ENCODE assay signal across 30 mouse cellular contexts in genomic region chr14:31613671-31614070, GRCm38 (mm10). TPM values are rescaled to one million over a fixed set of nuclear protein-coding genes. Genes with fewer than 3 reads are reported as not detected.
DNase-seq lines count a peak whose midpoint lies in the region; ATAC-seq and TF ChIP-seq lines count a peak whose summit lies in the region.
"Had no signal": no experiment of that assay in that cellular context is flagged by ENCODE, and none has a peak within 500 bp of the region (broad histone marks: within the 10 kb centered on the region; RNA-seq: fewer than 3 reads in every experiment).

No protein-coding gene starts in this region.

- H3K27ac ChIP-seq in layer of hippocampus, adult 2 months, result no peak overlapping the region
- H3K27ac ChIP-seq: forebrain, embryonic 12.5 days; forebrain, embryonic 15.5 days; gastrocnemius, adult 2 months; heart, embryonic 15.5 days; hindbrain, embryonic 10.5 days; hindbrain, embryonic 13.5 days; intestine, embryonic 15.5 days had no signal

- ATAC-seq in megakaryocyte progenitor cell, adult 5-6 weeks (replicated peaks; ENCODE audit: poor library complexity), result peak; percentile 63
- ATAC-seq in frontal cortex, adult (ENCODE audit: low TSS enrichment), result no peak
- ATAC-seq: forebrain, embryonic 15.5 days; hindbrain, embryonic 16.5 days; intestine, embryonic 15.5 days had no signal

- no peak for TF ChIP-seq CTCF in layer of hippocampus, adult 2 months (conservative IDR thresholded peaks at IDR 0.05)

- H3K4me3 ChIP-seq in layer of hippocampus, adult 2 months, result no peak overlapping the region
- H3K4me3 ChIP-seq: forebrain, embryonic 12.5 days; forebrain, embryonic 15.5 days; gastrocnemius, adult 2 months; heart, embryonic 12.5 days; heart, embryonic 15.5 days; hindbrain, embryonic 10.5 days; hindbrain, embryonic 13.5 days; intestine, embryonic 15.5 days had no signal

- DNase-seq in adrenal gland, adult 2 months, result peak; percentile 16
- DNase-seq in adrenal gland, postnatal 14 days, result no peak
- DNase-seq in 416B (ENCODE audit: low read depth) (peak; percentile 41), adipocyte (ENCODE audit: low spot score) (peak; percentile 33)
- no peak for DNase-seq in layer of hippocampus, adult 2 months (ENCODE audit: low spot score in 2 of 2)
- DNase-seq in left cerebral cortex, postnatal 14 days (ENCODE audit: low spot score in 2 of 2), result no peak
- DNase-seq: adrenal gland, postnatal 10 days; cerebellum, adult 11-12 months; cerebellum, adult 8-10 months; cerebellum, postnatal 14 days; gastrocnemius, adult 2 months; gastrocnemius, postnatal 14 days; heart, adult 18-20 months; heart, postnatal 10 days; heart, postnatal 36 days; kidney, adult 11 months had no signal

- intact Hi-C loops in left cerebral cortex, postnatal 14 days (cut with DNase I), result no loop called here

RNA-seq across cellular contexts. Expression of gene Colq, which starts 22.5 kb away (rescaled TPM):
- total RNA-seq in adrenal gland, adult 2 months (2021), result not detected
- 0.06 and 0.10 TPM in 2 replicates for polyA plus RNA-seq in adrenal gland, adult 2 months (2012; rRNA removed)
- 0.15 and 1.3 TPM in 2 replicates for total RNA-seq in adrenal gland, postnatal 14 days (2021)
- total RNA-seq in megakaryocyte progenitor cell, adult 5-6 weeks (2015), result not detected in 2 replicates
- 0.37 TPM in 1 of 2 replicates, not detected in the other for total RNA-seq in megakaryocyte progenitor cell, adult 5-6 weeks (2017)
- under 1 TPM in 1 of 2 experiments, not detected in 1; 0.41 TPM for total RNA-seq in layer of hippocampus, adult 2 months (2021)
- total RNA-seq in left cerebral cortex, postnatal 14 days (2021), result 1 to 10 TPM; 2.9 to 3.1 TPM
- polyA plus RNA-seq: forebrain, embryonic 15.5 days had no signal

RNA-seq across cellular contexts. Expression of gene Gm49387, which starts 27.0 kb away (rescaled TPM):
- total RNA-seq in adrenal gland, adult 2 months (2021), result 1 to 10 TPM in 1 of 2 experiments, not detected in 1; 2.3 TPM
- 1.9 TPM in 1 of 2 replicates, not detected in the other for polyA plus RNA-seq in adrenal gland, adult 2 months (2012; rRNA removed)
- total RNA-seq in adrenal gland, postnatal 14 days (2021), result 3.0 and 6.4 TPM in 2 replicates
- total RNA-seq in megakaryocyte progenitor cell, adult 5-6 weeks (2015), result not detected in 2 replicates
- not detected in 2 replicates for total RNA-seq in megakaryocyte progenitor cell, adult 5-6 weeks (2017)
- under 1 TPM in 1 of 2 experiments, not detected in 1; 0.95 TPM for total RNA-seq in layer of hippocampus, adult 2 months (2021)
- total RNA-seq in left cerebral cortex, postnatal 14 days (2021), result not detected
- total RNA-seq: adrenal gland, postnatal 4 days; ES-E14; gastrocnemius, postnatal 14 days; gastrocnemius, postnatal 4 days had no signal
- polyA plus RNA-seq: frontal cortex, adult 2 months had no signal

RNA-seq across cellular contexts. Expression of gene Btd, which starts 27.2 kb away (rescaled TPM):
- total RNA-seq in adrenal gland, adult 2 months (2021), result 10 to 100 TPM; 55.6 to 63.4 TPM
- polyA plus RNA-seq in adrenal gland, adult 2 months (2012; rRNA removed), result 45.8 and 46.2 TPM in 2 replicates
- 40.4 and 47.4 TPM in 2 replicates for total RNA-seq in adrenal gland, postnatal 14 days (2021)
- total RNA-seq in megakaryocyte progenitor cell, adult 5-6 weeks (2015), result 14.7 and 15.6 TPM in 2 replicates
- 8.1 and 14.3 TPM in 2 replicates for total RNA-seq in megakaryocyte progenitor cell, adult 5-6 weeks (2017)
- total RNA-seq in layer of hippocampus, adult 2 months (2021), result 1 to 10 TPM; 9.6 TPM
- total RNA-seq in left cerebral cortex, postnatal 14 days (2021), result 1 to 10 TPM; 7.9 to 8.5 TPM

RNA-seq across cellular contexts. Expression of gene Hacl1, which starts 27.4 kb away (rescaled TPM):
- 10 to 100 TPM; 38.9 to 67.1 TPM for total RNA-seq in adrenal gland, adult 2 months (2021)
- polyA plus RNA-seq in adrenal gland, adult 2 months (2012; rRNA removed), result 10.8 and 15.2 TPM in 2 replicates
- total RNA-seq in adrenal gland, postnatal 14 days (2021), result 62.2 and 112 TPM in 2 replicates
- total RNA-seq in megakaryocyte progenitor cell, adult 5-6 weeks (2015), result 13.3 and 18.9 TPM in 2 replicates
- total RNA-seq in megakaryocyte progenitor cell, adult 5-6 weeks (2017), result 34.8 and 35.6 TPM in 2 replicates
- 1 to 10 TPM; 7.0 to 9.4 TPM for total RNA-seq in layer of hippocampus, adult 2 months (2021)
- total RNA-seq in left cerebral cortex, postnatal 14 days (2021), result 1 to 10 TPM; 5.0 to 6.9 TPM

Comparison
In these comparisons a context has a peak if more than half of its experiments do, and no peak if none do; other contexts are left out.
1. DNase-seq: peak in adrenal gland, adult 2 months (single experiment), 416B (single experiment) and adipocyte (single experiment); none in adrenal gland, postnatal 14 days (single experiment), layer of hippocampus, adult 2 months (0 of 2) and left cerebral cortex, postnatal 14 days (0 of 2).